Comparison of ENCODE assay signal across 9 mouse cellular contexts in genomic region chr9:14717689-14718331, GRCm38 (mm10). TPM values are rescaled to one million over a fixed set of nuclear protein-coding genes. Genes with fewer than 3 reads are reported as not detected.
A peak's percentile ranks its signal among the peaks of the same experiment; 100 is the strongest.
DNase-seq lines count a peak whose midpoint lies in the region; ATAC-seq lines count a peak whose summit lies in the region.
"Had no signal": no experiment of that assay in that cellular context is flagged by ENCODE, and none has a peak within 500 bp of the region (broad histone marks: within the 10 kb centered on the region; RNA-seq: fewer than 3 reads in every experiment).

No protein-coding gene starts in this region.

- no peak overlapping the region for H3K9ac ChIP-seq in hindbrain, embryonic 14.5 days
- H3K9ac ChIP-seq in hindbrain, embryonic 11.5 days (ENCODE audit: low read depth, low read length): no peak overlapping the region

- no peaks in the 10 kb centered on the region for H3K36me3 ChIP-seq in hindbrain, embryonic 14.5 days (replicated peaks; ENCODE audit: control insufficient read depth, insufficient read depth)
- H3K36me3 ChIP-seq in hindbrain, embryonic 11.5 days (ENCODE audit: control insufficient read depth, insufficient read depth, low read length): no peaks in the 10 kb centered on the region

- 50% methylated on average over 14 of the region's 14 CpGs for WGBS in hindbrain, embryonic 14.5 days
- WGBS in hindbrain, embryonic 11.5 days: 70% methylated on average over 14 of the region's 14 CpGs

- no peaks in the 10 kb centered on the region for H3K4me1 ChIP-seq in hindbrain, embryonic 14.5 days (replicated peaks; ENCODE audit: control insufficient read depth, insufficient read depth, low read length)
- H3K4me1 ChIP-seq in hindbrain, embryonic 11.5 days (replicated peaks; ENCODE audit: control insufficient read depth, insufficient read depth, low read length): no peaks in the 10 kb centered on the region

- no peak overlapping the region for H3K27ac ChIP-seq in hindbrain, embryonic 14.5 days
- H3K27ac ChIP-seq in hindbrain, embryonic 11.5 days (ENCODE audit: low read depth, low read length): no peak overlapping the region

- no peaks in the 10 kb centered on the region for H3K9me3 ChIP-seq in hindbrain, embryonic 14.5 days (ENCODE audit: control insufficient read depth, low read length)
- no peaks in the 10 kb centered on the region for H3K9me3 ChIP-seq in hindbrain, embryonic 11.5 days (ENCODE audit: control insufficient read depth, low read length)

- no peak for DNase-seq in hindbrain, embryonic 14.5 days (ENCODE audit: low spot score)
- no peak for DNase-seq in hindbrain, embryonic 11.5 days (ENCODE audit: low spot score)
- peak; percentile 47 for DNase-seq in heart, postnatal 4 days
- DNase-seq in right cerebral cortex, adult 18-20 months: no peak
- no peak for DNase-seq in right cerebral cortex, postnatal 4 days

- peak; percentile 52; the same call in 1 of the 2 replicates for ATAC-seq in hindbrain, embryonic 14.5 days (ENCODE audit: low FRiP score)
- no peak for ATAC-seq in hindbrain, embryonic 11.5 days (ENCODE audit: low FRiP score)
- ATAC-seq in common myeloid progenitor, adult 5-6 weeks (replicated peaks; ENCODE audit: low read depth, poor library complexity, severe bottlenecking): peak; percentile 81
- ATAC-seq in megakaryocyte, adult 5-6 weeks (ENCODE audit: poor library complexity, severe bottlenecking): peak; percentile 35; the same call in 1 of the 2 replicates
- ATAC-seq in activated CD4-positive, CD25-positive, alpha-beta regulatory T cell, adult 4 months: no peak

- H3K4me3 ChIP-seq in hindbrain, embryonic 14.5 days (replicated peaks; ENCODE audit: low read length): no peak overlapping the region
- H3K4me3 ChIP-seq in hindbrain, embryonic 11.5 days (ENCODE audit: low read depth, low read length): no peak overlapping the region

- no peak overlapping the region for H3K4me2 ChIP-seq in hindbrain, embryonic 14.5 days (replicated peaks)
- H3K4me2 ChIP-seq in hindbrain, embryonic 11.5 days (replicated peaks; ENCODE audit: low read depth, low read length): no peak overlapping the region

- no peaks in the 10 kb centered on the region for H3K27me3 ChIP-seq in hindbrain, embryonic 14.5 days (ENCODE audit: control insufficient read depth, insufficient read depth, low read length)
- H3K27me3 ChIP-seq in hindbrain, embryonic 11.5 days (ENCODE audit: control insufficient read depth, insufficient read depth, low read length): peaks cover 11% of the 10 kb centered on the region; the same call in 1 of the 2 replicates

RNA-seq across cellular contexts. Expression of gene Piwil4, which starts 22.7 kb away (rescaled TPM):
- polyA plus RNA-seq in hindbrain, embryonic 14.5 days (2014; fragmentation: Nextera tagmentation; extraction: Ambion mirVana): 0.27 and 0.38 TPM in 2 replicates
- 0.62 and 0.77 TPM in 2 replicates for polyA plus RNA-seq in hindbrain, embryonic 11.5 days (2014; fragmentation: Nextera tagmentation; extraction: Ambion mirVana)
- not detected in 2 replicates for total RNA-seq in common myeloid progenitor, adult 5-6 weeks (2017)
- total RNA-seq in heart, postnatal 4 days (2021): not detected
- total RNA-seq in megakaryocyte, adult 5-6 weeks (2015): 0.09 TPM in 1 of 2 replicates, not detected in the other
- not detected in 2 replicates for total RNA-seq in megakaryocyte, adult 5-6 weeks (2017)
- under 1 TPM in 1 of 2 experiments, not detected in 1; 0.45 TPM for polyA plus RNA-seq in activated CD4-positive, CD25-positive, alpha-beta regulatory T cell, adult 4 months (2017; shearing (Covaris generic))

RNA-seq across cellular contexts. Expression of gene Fut4, which starts 34.4 kb away (rescaled TPM):
- 2.1 and 2.4 TPM in 2 replicates for polyA plus RNA-seq in hindbrain, embryonic 14.5 days (2014; fragmentation: Nextera tagmentation; extraction: Ambion mirVana)
- 1.5 and 2.4 TPM in 2 replicates for polyA plus RNA-seq in hindbrain, embryonic 11.5 days (2014; fragmentation: Nextera tagmentation; extraction: Ambion mirVana)
- total RNA-seq in common myeloid progenitor, adult 5-6 weeks (2017): 6.2 and 6.4 TPM in 2 replicates
- total RNA-seq in heart, postnatal 4 days (2021): under 1 TPM; 0.91 to 0.95 TPM
- 6.9 and 7.2 TPM in 2 replicates for total RNA-seq in megakaryocyte, adult 5-6 weeks (2015)
- total RNA-seq in megakaryocyte, adult 5-6 weeks (2017): 9.5 and 9.6 TPM in 2 replicates
- polyA plus RNA-seq in activated CD4-positive, CD25-positive, alpha-beta regulatory T cell, adult 4 months (2017; shearing (Covaris generic)): under 1 TPM; 0.08 to 0.14 TPM

RNA-seq across cellular contexts. Expression of gene 1700012B09Rik, which starts 53.0 kb away (rescaled TPM):
- polyA plus RNA-seq in hindbrain, embryonic 14.5 days (2014; fragmentation: Nextera tagmentation; extraction: Ambion mirVana): 2.8 and 7.8 TPM in 2 replicates
- polyA plus RNA-seq in hindbrain, embryonic 11.5 days (2014; fragmentation: Nextera tagmentation; extraction: Ambion mirVana): 5.5 and 5.9 TPM in 2 replicates
- 0.87 TPM in 1 of 2 replicates, not detected in the other for total RNA-seq in common myeloid progenitor, adult 5-6 weeks (2017)
- not detected for total RNA-seq in heart, postnatal 4 days (2021)
- total RNA-seq in megakaryocyte, adult 5-6 weeks (2015): 3.4 and 5.6 TPM in 2 replicates
- 1.2 and 1.4 TPM in 2 replicates for total RNA-seq in megakaryocyte, adult 5-6 weeks (2017)
- not detected for polyA plus RNA-seq in activated CD4-positive, CD25-positive, alpha-beta regulatory T cell, adult 4 months (2017; shearing (Covaris generic))
- total RNA-seq: gastrocnemius, postnatal 4 days had no signal

Comparison
In these comparisons a context has a peak if more than half of its experiments do, and no peak if none do; other contexts are left out.
1. ATAC-seq: peak in hindbrain, embryonic 14.5 days (single experiment), common myeloid progenitor, adult 5-6 weeks (single experiment) and megakaryocyte, adult 5-6 weeks (single experiment); none in hindbrain, embryonic 11.5 days (single experiment) and activated CD4-positive, CD25-positive, alpha-beta regulatory T cell, adult 4 months (single experiment).